Mouse (Mus musculus) frontal cortex, postnatal 10 days (tissue): ENCODE results near the gene Pde4b.
A peak's percentile ranks its signal among the peaks of the same experiment; 100 is the strongest.

Experiments
- DNase-seq, 2 experiments: peaks; one replicate each; pipeline ENCODE4 v3.0.0; 2022; ENCODE audit warnings: low spot score in 2 of 2, mixed read lengths in 1 of 2

Gene Pde4b

DNA sequence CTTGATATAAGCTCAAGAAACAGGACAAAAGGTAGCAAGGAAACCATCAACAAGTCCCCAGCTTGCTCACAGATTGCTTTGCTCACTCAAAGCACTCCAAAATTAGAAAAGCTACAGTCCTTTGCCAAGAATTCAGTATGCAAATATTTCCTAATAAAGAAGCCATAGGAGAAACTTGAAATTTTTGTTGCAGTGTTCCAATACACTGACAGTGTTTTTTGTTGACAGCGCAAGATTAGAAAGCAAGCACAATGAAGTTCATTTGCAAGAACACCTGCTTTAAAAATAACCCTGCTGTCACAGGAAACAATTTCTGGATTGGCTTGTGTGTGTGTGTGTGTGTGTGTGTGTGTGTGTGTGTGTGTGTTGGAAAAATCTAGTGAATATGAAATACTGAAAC is 311.2 kb downstream of the Pde4b start:
- DNase-seq: no peak

DNA sequence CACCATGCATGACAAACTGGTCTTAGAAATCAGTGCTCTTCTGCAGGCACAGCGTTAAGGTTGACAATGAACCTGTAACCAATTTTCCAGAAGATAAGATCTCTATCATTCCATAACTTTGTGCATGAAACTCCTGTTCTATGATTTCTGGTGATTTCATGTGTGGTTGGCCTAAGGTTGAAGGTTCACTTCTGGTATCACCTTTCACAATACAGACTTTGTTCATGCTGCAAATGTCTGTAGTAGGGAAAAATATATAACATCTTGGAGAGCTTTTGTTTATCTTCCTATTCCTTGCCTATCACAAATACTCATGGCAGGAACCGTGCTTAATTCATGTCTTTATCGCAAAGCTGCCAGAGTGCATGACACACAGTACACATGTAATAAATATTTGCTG is 319.5 kb downstream of the Pde4b start:
- no peak for DNase-seq

DNA sequence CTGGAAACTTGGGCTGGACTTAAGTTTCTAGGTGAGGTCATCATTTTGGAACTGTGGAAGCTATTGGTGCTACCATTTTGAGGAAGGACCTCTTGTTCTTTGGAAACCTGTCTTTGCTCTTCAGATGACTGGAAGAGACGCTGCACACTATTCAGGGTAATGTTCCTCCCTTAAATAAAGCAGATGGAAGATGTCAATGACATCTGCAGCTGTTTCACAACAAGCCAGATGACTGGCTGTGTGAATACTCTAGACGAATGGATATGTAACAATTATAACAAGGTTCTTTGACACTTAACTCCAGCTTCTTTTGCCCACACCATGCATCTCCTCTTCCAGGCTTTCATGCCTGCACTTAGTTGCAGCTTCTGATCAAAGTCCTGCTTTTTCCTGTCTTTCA is 320.8 kb downstream of the Pde4b start:
- DNase-seq: no peak

DNA sequence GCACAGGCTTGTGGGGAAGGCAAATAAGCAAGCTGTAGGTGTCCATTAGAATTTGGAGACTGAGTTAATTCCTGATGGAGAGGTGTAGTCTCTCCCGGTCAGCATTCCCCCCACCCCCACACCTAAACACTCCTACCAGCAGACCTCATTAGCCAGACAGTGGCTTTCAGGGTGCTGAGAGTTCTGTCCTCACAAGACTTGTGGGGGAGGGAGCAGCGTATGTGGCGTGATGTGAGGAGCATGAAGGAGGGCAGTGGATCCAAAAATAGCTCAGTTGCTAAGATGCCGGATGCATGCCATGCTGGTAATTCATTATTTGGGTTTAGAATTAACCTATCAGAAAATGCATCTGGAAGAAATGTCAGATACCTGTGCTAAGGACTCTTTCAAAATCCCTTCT is 321.6 kb downstream of the Pde4b start:
- no peak for DNase-seq

DNA sequence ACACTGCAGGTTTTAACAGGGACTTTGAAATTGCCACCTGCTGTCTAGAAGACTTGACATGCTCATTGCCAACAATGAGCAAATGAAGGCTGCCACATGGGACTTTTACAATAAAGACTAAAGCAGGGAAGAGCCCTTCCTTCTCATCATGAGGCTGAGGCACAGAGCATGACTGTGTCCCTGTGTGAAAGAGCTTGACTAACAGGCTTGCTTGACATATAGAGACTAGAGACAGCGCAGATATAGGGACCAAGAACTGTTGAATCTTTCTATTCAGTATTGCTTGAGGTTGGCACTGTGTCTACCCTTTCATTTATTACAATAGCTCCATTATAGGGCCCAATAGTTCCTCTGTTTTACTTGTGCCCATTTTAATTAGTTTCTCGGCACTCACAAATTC is 325.8 kb downstream of the Pde4b start:
- DNase-seq: no peak

DNA sequence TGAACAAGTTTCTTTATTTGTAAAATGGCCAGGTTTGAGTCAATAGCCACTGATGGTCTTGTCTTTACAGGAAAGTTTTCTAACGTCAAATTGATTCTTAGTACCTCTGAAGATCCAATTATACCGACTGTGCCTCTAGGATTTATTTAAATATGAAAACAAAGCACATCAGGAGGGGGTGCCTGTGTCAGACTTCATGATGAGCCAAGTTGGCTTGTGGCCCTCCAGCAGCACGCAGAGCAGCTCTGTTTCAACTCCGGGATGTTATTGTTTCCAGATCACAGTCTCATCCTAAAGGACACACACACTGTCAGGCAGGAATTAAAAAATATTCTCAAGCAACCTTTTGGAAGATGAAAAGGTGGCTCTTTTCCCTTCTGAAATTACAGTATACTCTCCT is 326.5 kb downstream of the Pde4b start:
- no peak for DNase-seq

DNA sequence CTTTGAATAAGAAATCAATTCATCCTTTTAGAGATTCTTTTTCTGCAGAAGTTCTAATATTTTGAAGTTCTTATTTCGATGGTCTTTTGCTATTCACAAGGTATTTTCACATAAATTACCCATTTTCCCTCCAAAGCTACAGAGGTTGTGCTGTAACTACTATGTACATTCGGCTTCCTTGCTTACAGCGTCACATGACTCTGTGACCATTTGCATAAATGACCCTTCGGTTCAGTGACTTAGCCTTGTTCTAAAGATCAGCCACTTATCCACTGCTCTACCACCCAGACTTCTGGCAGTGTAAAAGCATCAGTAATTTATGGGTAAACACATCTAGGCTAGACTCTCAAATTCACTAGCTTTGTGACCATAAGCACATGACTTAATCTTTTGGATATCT is 327.3 kb downstream of the Pde4b start:
- DNase-seq: no peak

DNA sequence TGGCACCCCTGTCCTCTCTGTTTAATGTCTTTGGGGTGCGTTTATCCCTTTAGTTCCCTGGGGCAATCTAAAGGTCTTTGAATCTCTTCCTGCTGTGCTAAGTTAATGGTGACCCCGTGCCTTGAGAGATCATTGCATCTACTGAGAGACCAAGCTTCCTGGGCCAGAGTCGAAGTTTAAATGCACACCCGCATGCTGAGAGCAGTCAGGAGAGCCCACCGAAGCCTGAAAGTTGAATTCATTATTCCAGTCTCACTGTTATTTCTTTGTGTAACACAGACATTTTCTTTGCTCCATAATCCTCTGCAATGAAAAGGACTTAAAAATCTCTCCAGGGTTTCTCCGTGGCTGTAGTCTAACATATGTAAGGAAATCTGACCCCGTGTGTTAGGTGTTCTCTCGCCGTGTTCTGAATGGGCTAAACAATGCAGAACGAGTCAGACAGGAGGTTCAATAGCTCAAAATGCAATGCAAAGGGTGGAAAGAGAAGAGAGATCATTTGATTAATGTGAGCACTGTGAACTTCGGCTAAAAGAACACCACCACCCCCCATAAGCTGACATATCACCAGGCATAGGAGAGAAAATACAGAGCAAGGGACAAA is 333.6 kb downstream of the Pde4b start:
- DNase-seq: no peak

DNA sequence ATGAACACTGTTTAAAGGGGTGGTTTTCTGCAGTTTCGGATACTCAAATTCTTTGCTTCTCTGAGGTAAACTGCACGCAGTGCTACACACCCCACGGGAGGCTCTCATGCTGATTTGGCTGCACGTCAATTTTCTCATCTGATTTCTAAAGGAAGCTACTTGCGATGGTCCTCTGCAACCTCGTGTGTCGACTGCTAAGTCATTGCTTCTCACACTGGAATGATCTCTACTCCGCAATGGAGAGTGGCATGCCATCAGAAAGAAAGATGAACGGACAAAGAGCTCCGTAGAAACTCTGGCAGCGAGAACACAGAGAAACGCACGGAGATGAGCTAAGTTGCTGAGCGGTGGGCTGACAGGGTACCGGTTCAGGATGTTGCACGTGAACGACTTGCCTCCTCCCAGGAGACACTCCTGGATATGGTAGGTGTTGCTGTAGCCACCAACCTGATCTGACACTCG is 334.1 kb downstream of the Pde4b start:
- peak in 1 of 2 experiments; percentile 16 for DNase-seq

DNA sequence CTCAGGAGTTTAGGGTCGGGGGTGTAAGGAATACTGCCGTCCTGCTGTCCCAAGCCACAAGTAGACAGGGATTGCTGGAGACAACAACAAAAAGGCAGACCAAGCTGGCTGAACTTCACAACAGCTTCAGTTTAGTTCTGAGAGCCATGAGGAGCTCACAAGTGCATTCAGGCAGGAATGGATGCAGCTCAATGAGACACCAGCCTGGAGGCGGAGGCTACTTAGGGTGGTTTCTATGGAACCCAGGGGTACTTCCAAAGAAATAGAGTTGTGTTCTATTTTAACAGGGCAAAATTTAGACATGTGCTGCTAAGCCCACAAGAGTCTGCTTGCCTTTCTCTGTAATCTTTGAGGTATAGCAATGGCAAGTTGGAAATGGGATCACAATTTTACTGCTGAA is 336.8 kb downstream of the Pde4b start:
- DNase-seq: peak in 1 of 2 experiments; percentile 21

DNA sequence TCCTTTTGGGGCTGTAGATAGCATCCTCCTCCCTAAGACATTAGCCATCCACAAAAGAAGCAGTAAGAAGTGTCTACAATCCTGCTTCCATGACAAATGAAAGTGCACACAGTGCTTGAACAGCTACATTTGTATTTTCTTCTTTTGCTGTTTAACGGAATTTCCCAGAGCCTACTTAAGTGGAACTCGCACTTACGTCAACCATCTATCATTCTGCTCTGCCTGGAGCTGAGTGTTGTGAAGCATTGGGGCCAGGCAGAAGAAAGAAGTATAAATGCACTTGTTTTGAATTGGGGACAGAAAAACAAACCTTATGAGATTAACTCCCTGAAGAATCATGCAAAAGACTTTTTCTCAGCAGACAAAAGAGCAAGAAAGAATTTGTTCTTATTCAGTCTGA is 338.1 kb downstream of the Pde4b start:
- DNase-seq: no peak

DNA sequence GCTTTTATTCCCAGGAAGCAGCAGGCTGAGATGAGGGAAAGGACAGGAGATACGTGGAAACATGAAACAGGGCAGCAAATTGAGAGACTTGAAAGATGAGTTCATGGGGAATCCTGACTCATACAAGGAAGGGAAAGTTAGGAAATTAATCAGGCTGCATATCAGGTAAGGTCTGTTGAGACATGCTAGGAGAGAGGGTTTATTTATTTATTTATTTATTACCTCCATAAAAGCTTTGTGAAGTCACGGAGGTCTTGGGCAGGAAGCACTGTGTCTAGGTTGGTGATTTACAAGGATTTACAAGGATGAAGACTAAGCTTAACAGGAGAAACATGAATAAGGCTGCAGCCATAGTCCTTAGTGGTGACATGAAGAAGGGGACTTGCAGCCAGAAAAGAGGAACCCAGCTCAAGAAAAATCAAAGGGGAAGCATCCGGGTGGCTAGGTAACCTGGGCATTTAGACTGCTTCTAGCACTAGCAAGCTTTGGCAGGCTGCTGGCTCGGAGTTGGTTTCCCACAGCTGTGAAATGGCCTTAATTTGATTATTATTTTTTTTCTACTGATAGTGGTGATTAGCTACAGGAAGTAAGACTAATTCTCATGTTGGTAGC is 342.5 kb downstream of the Pde4b start:
- DNase-seq: no peak

DNA sequence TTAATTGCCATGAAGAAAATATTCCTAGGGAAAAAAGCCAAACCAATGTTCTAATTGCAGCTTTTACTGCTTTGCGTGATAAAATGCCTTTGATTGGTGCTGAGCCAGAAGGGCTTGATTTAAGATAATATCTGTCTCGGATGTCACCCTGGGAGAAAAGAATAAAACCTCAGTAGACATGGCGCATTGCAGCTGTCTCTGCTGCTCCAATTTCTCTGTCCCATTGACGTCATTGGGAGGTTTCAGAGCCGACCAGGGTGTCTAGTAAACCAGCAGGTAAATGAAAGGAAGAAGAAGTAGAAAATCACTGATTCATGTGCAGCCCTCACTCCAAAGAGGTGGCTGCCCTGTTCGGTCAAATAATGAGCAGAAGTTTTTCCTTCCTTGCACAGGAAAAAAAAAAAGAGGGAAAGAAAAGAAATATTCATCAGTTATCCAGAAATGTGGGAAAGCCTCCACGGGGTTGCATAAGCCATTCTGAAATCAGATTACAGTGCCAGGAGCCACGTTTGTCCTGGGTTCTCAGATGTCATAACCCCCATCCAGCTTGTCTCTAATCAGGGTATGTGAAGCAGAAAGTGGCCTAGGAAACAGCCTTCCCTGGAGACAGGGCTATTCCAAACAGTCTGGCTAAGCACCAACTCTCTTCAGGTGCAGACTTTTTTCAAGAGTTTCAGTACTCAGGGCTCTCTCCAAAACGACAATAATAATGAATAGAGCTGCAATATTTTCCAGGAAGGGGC is 344.9 kb downstream of the Pde4b start:
- no peak for DNase-seq

DNA sequence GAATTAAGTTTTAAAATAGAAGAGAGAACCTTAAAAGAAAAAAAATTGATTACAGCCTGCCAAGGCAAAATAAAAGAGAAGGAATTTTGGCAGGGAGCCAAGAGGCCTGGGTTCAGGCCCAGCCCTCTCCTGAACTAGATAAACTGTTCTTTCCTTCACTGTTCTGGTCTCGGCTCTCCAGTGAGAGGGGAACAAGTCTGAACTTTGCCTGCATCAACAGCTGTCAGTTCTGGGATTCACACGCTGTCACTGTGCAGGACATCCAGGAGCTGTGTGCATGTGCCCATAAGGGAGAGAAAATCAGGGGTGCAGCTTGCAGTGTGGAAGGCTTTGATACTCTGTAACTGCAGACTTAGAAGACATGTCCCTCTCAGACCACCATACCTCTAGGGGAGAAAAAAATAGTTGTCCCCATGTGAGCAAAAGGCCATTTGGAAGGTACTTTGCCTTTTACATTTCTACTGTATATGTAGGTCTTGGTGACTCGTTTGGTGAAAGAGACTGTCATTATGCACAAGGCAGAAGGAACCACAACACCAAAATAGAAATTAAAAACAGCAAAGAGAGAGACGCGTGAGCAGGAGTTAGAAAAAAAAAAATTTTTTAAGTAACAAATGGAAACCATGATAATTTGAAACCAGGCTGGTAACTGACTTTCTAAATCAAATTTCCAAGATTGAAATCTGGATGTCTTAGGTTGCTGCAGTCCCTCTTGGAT is 352.2 kb downstream of the Pde4b start:
- DNase-seq: peak in 1 of 2 experiments; percentile 17

DNA sequence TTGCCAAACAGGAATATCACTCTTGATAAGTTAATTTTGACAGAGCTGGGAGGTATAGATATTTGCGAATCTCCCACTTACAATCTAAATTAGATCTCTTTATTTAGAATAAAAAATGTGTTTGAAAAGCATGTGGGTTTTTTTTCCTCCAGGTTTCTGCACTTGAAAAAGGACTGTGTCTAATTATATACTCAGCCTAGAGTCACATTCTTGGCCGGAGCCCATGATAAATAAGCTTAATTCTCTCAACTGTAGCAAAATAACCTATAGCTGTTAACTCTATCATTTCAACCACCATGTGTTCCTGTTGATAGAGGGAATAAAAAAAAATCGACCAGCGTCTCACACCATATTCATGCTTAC is 352.8 kb downstream of the Pde4b start:
- DNase-seq: no peak

DNA sequence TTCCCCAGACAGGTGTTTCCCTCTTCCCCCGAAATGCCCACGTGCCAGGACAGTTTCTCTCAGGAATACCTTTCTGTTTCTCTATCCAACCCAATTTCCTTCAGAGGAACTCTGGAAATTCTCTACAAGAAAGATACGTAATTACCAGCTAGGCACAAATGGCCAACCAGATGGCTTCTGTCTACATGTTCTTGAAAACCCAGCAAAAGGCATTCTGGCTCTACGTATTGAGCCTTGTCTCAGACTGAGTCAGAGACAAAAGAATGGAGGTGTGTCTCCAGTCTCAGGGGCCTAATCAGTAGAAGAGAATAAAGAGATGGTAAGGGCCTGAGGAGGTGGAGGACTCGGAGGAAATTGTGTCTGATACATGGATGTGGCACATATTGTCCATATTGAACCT is 356.2 kb downstream of the Pde4b start:
- no peak for DNase-seq

DNA sequence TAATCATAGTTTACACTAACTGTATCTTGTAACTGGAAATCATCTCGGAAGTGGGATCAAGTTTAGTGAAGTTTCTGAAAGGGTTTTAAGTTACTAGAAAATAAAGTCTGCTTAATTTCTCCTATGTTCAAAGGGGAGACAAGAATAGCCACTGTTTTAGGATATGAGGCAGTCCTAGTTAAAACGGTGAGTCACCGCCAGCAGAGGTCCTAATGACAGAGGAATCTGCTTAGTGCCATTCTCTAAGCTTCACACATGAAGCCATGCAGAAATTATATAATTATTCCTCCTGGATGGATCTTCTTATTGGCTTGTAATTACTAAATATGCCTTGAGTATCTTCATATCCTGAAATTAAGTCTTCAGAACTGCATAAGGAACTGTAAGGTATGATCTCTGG is 357.2 kb downstream of the Pde4b start:
- no peak for DNase-seq

DNA sequence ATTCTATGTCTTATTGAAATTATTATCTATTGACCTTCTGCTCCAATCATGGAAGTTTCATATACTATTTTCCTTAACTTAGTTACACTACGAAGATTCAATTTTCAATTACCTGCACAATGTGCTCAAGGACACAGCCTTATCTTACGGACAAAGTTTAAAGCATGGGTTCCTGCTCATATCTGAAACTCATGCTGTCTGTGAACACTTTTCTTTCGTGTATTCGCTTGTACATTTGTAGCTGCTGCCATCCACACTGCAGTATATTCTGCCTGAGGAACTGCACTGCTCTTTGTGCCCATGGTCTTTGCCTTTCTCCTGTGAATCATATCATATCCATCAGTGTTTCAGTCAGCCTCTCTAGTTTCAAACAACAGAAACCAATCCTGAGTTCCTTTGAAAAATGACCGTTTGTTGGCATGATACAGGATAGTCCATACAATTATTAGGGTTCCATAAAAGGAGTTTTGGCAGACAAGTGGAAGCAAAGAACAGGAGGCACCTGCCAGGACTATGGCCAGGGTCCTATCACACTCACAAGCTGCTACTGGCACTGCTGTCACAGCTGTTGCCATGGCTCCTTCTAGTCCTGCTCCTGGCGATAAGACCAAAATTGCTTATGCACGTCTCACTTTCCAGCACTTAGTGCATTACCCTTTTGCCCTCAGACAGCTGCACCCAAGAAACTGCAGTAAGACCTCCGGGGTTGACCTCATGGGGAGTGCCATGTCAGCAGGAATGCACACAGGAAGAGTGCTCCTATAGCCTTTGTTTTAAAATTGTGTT is 359.0 kb downstream of the Pde4b start:
- no peak for DNase-seq

DNA sequence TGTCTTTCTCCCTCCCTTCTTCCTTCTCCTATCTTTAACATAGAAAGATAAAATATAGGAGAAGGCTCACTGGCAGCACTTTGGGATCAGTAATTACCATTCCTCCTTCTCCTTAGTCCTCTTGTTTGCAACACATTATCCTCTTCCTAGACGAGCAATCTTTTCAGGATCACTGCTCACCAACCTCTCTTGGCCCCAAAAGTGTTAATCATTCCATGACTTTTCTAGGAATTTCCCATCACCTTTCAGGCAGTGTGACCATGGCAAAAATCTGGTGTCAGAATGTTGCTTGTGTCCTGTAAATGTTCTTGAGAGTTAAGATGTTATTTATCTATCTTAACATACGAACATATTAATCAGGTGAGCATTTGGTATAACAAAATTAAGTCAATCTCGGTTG is 369.1 kb downstream of the Pde4b start:
- no peak for DNase-seq

DNA sequence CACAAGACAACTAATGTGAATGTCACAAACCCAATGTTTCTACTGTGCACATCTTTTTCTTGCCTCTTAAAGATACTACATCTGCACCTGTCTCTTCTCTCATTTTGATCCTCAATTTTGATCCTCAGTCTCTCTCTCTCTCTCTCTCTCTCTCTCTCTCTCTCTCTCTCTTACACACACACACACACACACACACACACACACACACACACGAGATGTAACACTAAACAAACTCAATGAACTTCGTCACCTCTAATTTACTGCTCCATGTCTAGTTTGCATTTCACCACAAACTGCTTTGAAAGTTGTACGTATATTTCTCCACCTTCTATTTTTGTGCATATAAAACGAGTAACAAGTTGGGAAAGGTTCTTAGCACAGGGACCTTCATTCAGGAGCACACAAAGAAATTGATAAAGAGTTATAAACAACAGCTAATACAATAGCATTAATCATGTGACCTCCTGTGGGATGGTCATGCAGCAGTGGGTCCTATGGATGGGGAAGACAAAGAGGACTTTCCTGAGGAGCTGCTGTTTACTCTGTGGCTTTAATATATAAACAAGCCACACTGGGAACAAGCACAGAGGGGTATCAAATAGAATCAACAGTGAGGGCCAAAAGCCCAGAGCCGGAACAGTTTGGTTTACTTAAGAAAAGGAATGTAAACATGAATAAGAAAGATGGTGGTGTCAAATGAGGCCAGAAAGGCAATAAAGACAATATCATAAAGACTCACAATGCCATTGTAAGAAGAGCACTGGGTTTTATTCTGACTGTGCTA is 372.1 kb downstream of the Pde4b start:
- DNase-seq: no peak

DNA sequence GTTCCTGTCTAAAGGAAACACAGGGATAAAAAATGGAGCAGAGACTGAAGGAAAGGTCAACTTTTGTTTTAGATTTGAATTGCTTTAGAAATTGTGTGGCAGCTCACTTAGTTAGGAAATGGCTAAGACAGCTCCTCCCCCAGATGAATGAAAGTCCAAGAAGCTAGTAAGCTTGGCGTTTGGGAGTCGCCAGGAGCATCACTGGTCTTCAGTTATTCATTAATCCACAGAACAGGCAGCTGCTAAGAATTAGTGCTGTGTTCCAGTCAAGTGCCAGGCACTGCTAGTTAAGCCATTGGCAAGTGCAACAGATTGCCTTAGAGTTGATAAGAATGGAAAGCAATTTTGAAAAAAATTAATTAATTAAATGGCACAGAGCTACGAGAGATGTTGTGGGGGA is 390.8 kb downstream of the Pde4b start:
- DNase-seq: no peak
